Mouse (Mus musculus) erythroblast, embryonic 14.5 days (primary cell): ENCODE measurements around the gene Baiap2l1.

ENCODE experiments used
- GATA1 ChIP-seq: IDR thresholded peaks from 2 replicates; pipeline ENCODE4 v1.6.1; 2012; ENCODE audit warnings: low read length, inconsistent platforms, mixed read lengths
- TAL1 ChIP-seq: IDR thresholded peaks from 3 replicates; pipeline ENCODE4 v1.6.1; 2012; ENCODE audit warnings: low read length, inconsistent platforms, mixed read lengths

- TF ChIP-seq TAL1 (no peak), GATA1 (no peak)
These were observed 54.8 kb downstream of the Baiap2l1 start for GRCm38 (mm10) chr5:144303071-144303470.
